8 mouse cellular contexts compared by ENCODE assay signal in the genomic region with DNA sequence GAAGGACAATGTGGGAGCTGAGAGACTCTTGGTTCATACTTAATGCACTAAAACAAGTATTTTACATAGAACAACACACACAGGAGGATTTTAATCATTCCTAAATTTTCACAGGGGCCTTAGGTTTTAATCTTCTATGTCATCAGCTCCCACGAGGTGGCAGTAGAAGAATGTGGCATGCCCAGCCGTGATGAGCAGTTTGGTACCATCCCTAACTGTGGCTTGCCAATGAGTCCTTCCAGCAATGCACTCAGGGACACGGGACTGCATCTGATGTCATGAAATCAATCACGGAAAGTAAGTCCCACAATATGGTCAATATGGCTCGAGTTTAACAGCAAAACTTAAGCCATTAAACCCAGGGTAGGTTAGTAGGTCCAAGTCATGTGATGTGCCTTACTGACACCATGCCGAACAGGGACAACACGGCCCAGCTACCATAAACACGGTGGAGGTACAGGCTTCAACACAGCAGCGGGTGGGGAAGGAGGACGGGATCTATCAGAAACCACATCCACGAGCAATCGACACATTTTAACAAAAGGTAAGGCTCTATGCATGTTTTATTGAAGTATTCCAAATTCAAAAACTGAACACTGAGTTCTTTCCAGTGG.
A peak's percentile ranks its signal among the peaks of the same experiment; 100 is the strongest.
DNase-seq lines count a peak whose midpoint lies in the region.

No protein-coding gene starts in this region.

- DNase-seq in embryo, embryonic 10 days (ENCODE audit: low spot score) = peak; percentile 74
- DNase-seq in embryo, embryonic 9.5 days (ENCODE audit: extremely low spot score) = no peak
- peak; percentile 69 for DNase-seq in NIH3T3 (ENCODE audit: low read depth)
- DNase-seq in cerebellum, adult 9-10 months = peak; percentile 70
- peak; percentile 13 to 20 for DNase-seq in gastrocnemius, adult 8-10 months (ENCODE audit: low spot score in 2 of 2)
- peak; percentile 52 to 81 for DNase-seq in kidney, postnatal 36 days
- peak; percentile 64 for DNase-seq in lung, postnatal 10 days
- peak; percentile 23 for DNase-seq in retina, postnatal 7 days (ENCODE audit: low read depth, low spot score)
